Mouse (Mus musculus): ENCODE results near the gene 1110012L19Rik. TPM values are rescaled to one million over a fixed set of nuclear protein-coding genes. Genes with fewer than 3 reads are reported as not detected.
"Not testable (repeated sequence)": the region's sequence is repeated elsewhere in the genome, so short reads cannot be mapped to it uniquely, and the experiment has no call there.

The 1110012L19Rik gene
- polyA plus RNA-seq (2015; fragmentation: Nextera tagmentation; extraction: Ambion mirVana): 9.2 and 9.7 TPM in 2 replicates

GRCm38 (mm10) chrX:70385276-70385961 is at the start of gene 1110012L19Rik:
1110012L19Rik (plus strand) TSS chrX:70385877.
- Histone ChIP-seq H3K4me2 (peak within 1 kb of the TSS; percentile 69), H3K27me3 (no peaks in the 10 kb centered on the region), H3K4me1 (replicated peaks) (peaks cover 10% of the 10 kb centered on the region; the same call in 1 of the 2 replicates), H3K9me3 (replicated peaks) (no peaks in the 10 kb centered on the region), H3K9ac (peak within 1 kb of the TSS; percentile 42), H3K27ac (replicated peaks) (peak within 1 kb of the TSS; percentile 73), H3K36me3 (replicated peaks) (no peaks in the 10 kb centered on the region), H3K4me3 (replicated peaks) (peak within 1 kb of the TSS; percentile 64)
- WGBS (ENCODE audit: insufficient replicate concordance): 14% methylated on average over 22 of the region's 22 CpGs
- ATAC-seq (ENCODE audit: insufficient read depth): peak; percentile 92

- 76% methylated on average over 7 of the region's 7 CpGs for WGBS (ENCODE audit: insufficient replicate concordance)
Measured at GRCm38 (mm10) chrX:70362985-70363384, 22.7 kb upstream of the 1110012L19Rik start.

GRCm38 (mm10) chrX:70363446-70363845 is 22.2 kb upstream of the 1110012L19Rik start:
- WGBS (ENCODE audit: insufficient replicate concordance): 64% methylated on average over 5 of the region's 5 CpGs
- no peaks in the 10 kb centered on the region for H3K27me3 ChIP-seq
- H3K4me2 ChIP-seq: no peak overlapping the region

More at GRCm38 (mm10) chrX:70362985-70363384, 22.7 kb upstream of the 1110012L19Rik start:
- ATAC-seq (ENCODE audit: insufficient read depth): no peak
- no peaks in the 10 kb centered on the region for H3K36me3 ChIP-seq (replicated peaks)
- H3K9me3 ChIP-seq (replicated peaks): no peaks in the 10 kb centered on the region
- no peak overlapping the region for H3K27ac ChIP-seq (replicated peaks)
- no peaks in the 10 kb centered on the region for H3K4me1 ChIP-seq (replicated peaks)
- H3K4me2 ChIP-seq: no peak overlapping the region
- no peaks in the 10 kb centered on the region for H3K27me3 ChIP-seq
- no peak overlapping the region for H3K4me3 ChIP-seq (replicated peaks)
- H3K9ac ChIP-seq: no peak overlapping the region

GRCm38 (mm10) chrX:70364202-70364601 is 21.5 kb upstream of the 1110012L19Rik start:
- Histone ChIP-seq H3K27me3 (no peaks in the 10 kb centered on the region), H3K4me2 (peak overlapping the region; percentile 68), H3K4me1 (replicated peaks) (no peaks in the 10 kb centered on the region), H3K27ac (replicated peaks) (no peak overlapping the region), H3K36me3 (replicated peaks) (no peaks in the 10 kb centered on the region), H3K4me3 (replicated peaks) (peak overlapping the region; percentile 58), H3K9me3 (replicated peaks) (no peaks in the 10 kb centered on the region), H3K9ac (no peak overlapping the region)
- no peak for ATAC-seq (ENCODE audit: insufficient read depth)
- WGBS (ENCODE audit: insufficient replicate concordance): 64% methylated on average over 1 of the region's 1 CpGs

More at GRCm38 (mm10) chrX:70363446-70363845, 22.2 kb upstream of the 1110012L19Rik start:
- no peak for ATAC-seq (ENCODE audit: insufficient read depth)
- H3K9ac ChIP-seq: no peak overlapping the region
- H3K4me1 ChIP-seq (replicated peaks): no peaks in the 10 kb centered on the region
- no peak overlapping the region for H3K4me3 ChIP-seq (replicated peaks)
- no peak overlapping the region for H3K27ac ChIP-seq (replicated peaks)
- H3K9me3 ChIP-seq (replicated peaks): no peaks in the 10 kb centered on the region
- H3K36me3 ChIP-seq (replicated peaks): no peaks in the 10 kb centered on the region

- H3K36me3 ChIP-seq (replicated peaks): no peaks in the 10 kb centered on the region
- ATAC-seq (ENCODE audit: insufficient read depth): peak; percentile 91
- no peaks in the 10 kb centered on the region for H3K9me3 ChIP-seq (replicated peaks)
- no peaks in the 10 kb centered on the region for H3K27me3 ChIP-seq
- H3K4me2 ChIP-seq: peak within 1 kb of the TSS; percentile 68
- WGBS (ENCODE audit: insufficient replicate concordance): 17% methylated on average over 44 of the region's 45 CpGs
- H3K9ac ChIP-seq: peak within 1 kb of the TSS; percentile 43; the same call in 1 of the 2 replicates
- H3K4me3 ChIP-seq (replicated peaks): peak within 1 kb of the TSS; percentile 58
- H3K27ac ChIP-seq (replicated peaks): no peak within 1 kb of the TSS
- no peaks in the 10 kb centered on the region for H3K4me1 ChIP-seq (replicated peaks)
Measured at GRCm38 (mm10) chrX:70364661-70365613, 20.7 kb upstream of the 1110012L19Rik start, which contains the start of gene Ids. Ids (minus strand) TSS chrX:70365084.

- H3K27me3 ChIP-seq; H3K4me2 ChIP-seq; H3K4me3 ChIP-seq (replicated peaks); H3K9ac ChIP-seq; H3K36me3 ChIP-seq (replicated peaks); H3K4me1 ChIP-seq (replicated peaks); ATAC-seq (ENCODE audit: insufficient read depth); H3K27ac ChIP-seq (replicated peaks); H3K9me3 ChIP-seq (replicated peaks): not testable (repeated sequence)
- 18% methylated on average over 2 of the region's 6 CpGs for WGBS (ENCODE audit: insufficient replicate concordance)
Measured at GRCm38 (mm10) chrX:70369758-70370157, 15.9 kb upstream of the 1110012L19Rik start.

- not testable (repeated sequence) for H3K36me3 ChIP-seq (replicated peaks); ATAC-seq (ENCODE audit: insufficient read depth); H3K9me3 ChIP-seq (replicated peaks); H3K27ac ChIP-seq (replicated peaks); H3K9ac ChIP-seq; H3K4me2 ChIP-seq; H3K27me3 ChIP-seq; H3K4me1 ChIP-seq (replicated peaks); H3K4me3 ChIP-seq (replicated peaks)
- WGBS (ENCODE audit: insufficient replicate concordance): 37% methylated on average over 6 of the region's 6 CpGs
Measured at GRCm38 (mm10) chrX:70374469-70375110, 11.1 kb upstream of the 1110012L19Rik start.

- H3K9ac ChIP-seq: no peak overlapping the region
- no peaks in the 10 kb centered on the region for H3K36me3 ChIP-seq (replicated peaks)
- H3K27ac ChIP-seq (replicated peaks): peak overlapping the region; percentile 73; the same call in 1 of the 2 replicates
- WGBS (ENCODE audit: insufficient replicate concordance): 42% methylated on average over 3 of the region's 3 CpGs
- peak overlapping the region; percentile 69 for H3K4me2 ChIP-seq
- peak overlapping the region; percentile 64 for H3K4me3 ChIP-seq (replicated peaks)
- H3K9me3 ChIP-seq (replicated peaks): no peaks in the 10 kb centered on the region
- H3K4me1 ChIP-seq (replicated peaks): peaks cover 10% of the 10 kb centered on the region; the same call in 1 of the 2 replicates
- H3K27me3 ChIP-seq: no peaks in the 10 kb centered on the region
- no peak for ATAC-seq (ENCODE audit: insufficient read depth)
Measured at GRCm38 (mm10) chrX:70384917-70385275, 781 bp upstream of the 1110012L19Rik start.

- 16% methylated on average over 11 of the region's 11 CpGs for WGBS (ENCODE audit: insufficient replicate concordance)
- Histone ChIP-seq H3K27ac (replicated peaks) (peak overlapping the region; percentile 73), H3K27me3 (no peaks in the 10 kb centered on the region), H3K9ac (peak overlapping the region; percentile 42), H3K36me3 (replicated peaks) (no peaks in the 10 kb centered on the region), H3K4me1 (replicated peaks) (peaks cover 10% of the 10 kb centered on the region; the same call in 1 of the 2 replicates), H3K4me3 (replicated peaks) (peak overlapping the region; percentile 64), H3K9me3 (replicated peaks) (no peaks in the 10 kb centered on the region), H3K4me2 (peak overlapping the region; percentile 69)
- peak; percentile 53 for ATAC-seq (ENCODE audit: insufficient read depth)
Measured at GRCm38 (mm10) chrX:70385962-70386351, 280 bp downstream of the 1110012L19Rik start.

- H3K27me3 ChIP-seq; H3K4me2 ChIP-seq; ATAC-seq (ENCODE audit: insufficient read depth); H3K27ac ChIP-seq (replicated peaks); H3K4me1 ChIP-seq (replicated peaks); H3K36me3 ChIP-seq (replicated peaks); H3K9me3 ChIP-seq (replicated peaks); H3K9ac ChIP-seq; H3K4me3 ChIP-seq (replicated peaks): not testable (repeated sequence)
Measured at GRCm38 (mm10) chrX:70392636-70393035, 7.0 kb downstream of the 1110012L19Rik start.

- not testable (repeated sequence) for H3K9ac ChIP-seq; H3K27me3 ChIP-seq; H3K27ac ChIP-seq (replicated peaks); H3K4me1 ChIP-seq (replicated peaks); H3K9me3 ChIP-seq (replicated peaks); H3K36me3 ChIP-seq (replicated peaks); H3K4me3 ChIP-seq (replicated peaks); ATAC-seq (ENCODE audit: insufficient read depth); H3K4me2 ChIP-seq
- WGBS (ENCODE audit: insufficient replicate concordance): 24% methylated on average over 3 of the region's 3 CpGs
Measured at GRCm38 (mm10) chrX:70425473-70425872, 39.8 kb downstream of the 1110012L19Rik start.
